Mouse (Mus musculus) kidney, adult 9 months (tissue): ENCODE data around the gene Zfp568.
"Not testable (repeated sequence)": the region's sequence is repeated elsewhere in the genome, so short reads cannot be mapped to it uniquely, and the experiment has no call there.

Experiments
- DNase-seq: peaks from one replicate; pipeline ENCODE4 v3.0.0; 2022

Gene Zfp568

DNA sequence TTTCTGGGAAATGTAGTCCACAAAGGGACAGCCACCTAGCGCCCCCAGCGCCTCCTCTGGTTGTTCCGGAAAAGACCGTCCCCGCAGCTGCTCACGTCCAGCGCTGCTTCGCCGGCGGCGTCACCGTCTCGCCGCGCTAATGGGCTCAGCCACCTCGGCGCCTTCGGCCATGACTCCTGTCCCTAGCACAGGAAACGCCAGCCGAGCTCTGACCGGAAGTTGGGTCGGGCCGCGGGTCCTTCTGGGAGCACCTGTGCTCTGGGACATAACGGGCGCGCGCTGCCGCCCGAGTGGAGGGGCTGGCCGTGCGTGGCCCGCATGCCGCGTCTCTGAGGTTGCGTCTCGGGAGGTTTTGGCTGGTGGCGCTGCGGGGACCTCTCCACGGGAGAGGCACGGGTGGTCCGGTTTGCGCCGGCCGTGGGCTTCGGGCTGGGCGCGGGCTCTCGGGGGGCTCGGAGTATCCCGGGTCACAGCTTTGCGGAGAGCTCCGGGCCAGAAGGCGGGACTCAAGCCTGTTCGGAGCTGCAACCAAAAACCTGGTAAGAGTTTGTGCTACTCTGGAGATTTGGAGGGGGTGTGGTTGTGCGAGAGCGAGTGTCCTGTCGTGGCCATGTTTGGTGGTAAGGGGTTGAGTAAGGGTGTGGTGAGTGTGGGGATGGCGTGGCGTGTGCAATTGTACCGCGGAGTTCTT lies at the start of gene Zfp568:
Gene Zfp568, plus strand, starts transcription at position 266 of the 691 bp plus-strand sequence.
- DNase-seq = peak; percentile 96

DNA sequence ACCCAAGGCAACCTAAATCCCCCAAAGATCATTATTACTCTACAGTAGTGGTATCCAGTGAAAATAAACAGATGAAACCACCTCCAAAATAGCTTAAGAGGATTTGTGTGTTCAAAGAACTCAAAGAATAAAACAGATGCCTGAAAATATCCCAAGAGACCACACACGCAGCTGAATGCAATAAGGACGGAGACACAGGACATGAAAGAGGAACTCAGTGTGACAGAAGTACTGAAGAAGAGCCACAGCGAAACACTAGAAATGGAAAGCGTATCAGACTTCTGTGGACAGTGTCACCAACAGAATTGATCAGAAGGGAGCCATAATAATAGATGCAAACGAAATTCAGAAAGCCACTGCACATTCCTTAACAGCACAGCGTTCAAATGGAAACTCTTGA lies 44.9 kb upstream of the Zfp568 start:
- DNase-seq = no peak

DNA sequence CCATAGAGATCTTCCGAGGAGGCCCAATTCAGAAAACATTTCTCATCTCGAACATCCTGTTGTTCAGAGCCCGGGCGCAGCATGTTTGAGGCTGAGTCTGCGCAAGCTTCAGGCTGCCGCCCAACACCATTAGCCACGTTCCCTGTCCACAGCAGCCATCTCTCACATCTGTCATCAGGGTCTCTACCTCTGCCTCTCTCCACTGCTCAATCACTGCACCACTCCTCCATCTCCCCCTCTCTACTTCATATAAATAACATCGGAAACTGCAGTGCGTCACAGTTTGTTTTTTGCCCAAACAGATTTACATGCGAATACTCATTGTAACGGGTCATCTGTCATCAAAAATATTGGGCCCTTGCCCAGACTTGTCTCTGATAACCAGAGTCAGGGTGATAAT lies 42.7 kb upstream of the Zfp568 start:
- DNase-seq = no peak

DNA sequence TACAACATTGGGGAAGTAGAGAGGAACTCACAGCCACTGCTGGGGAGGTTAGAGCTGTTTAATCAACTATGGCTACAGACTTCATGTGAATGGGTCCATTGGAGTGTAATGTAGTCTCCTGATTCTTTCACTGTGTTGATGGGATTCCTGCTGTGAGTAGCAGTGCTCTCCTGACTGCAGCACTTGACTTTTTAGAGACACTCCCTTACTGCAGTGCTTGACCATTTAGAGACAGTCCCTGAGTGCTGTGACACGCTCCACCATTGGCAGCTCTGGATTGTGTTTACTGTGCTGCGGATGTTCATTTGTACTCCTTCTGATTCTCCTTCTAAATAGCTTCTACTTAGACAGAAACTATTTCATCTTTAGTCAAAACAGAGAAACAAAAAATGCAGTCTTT lies 41.0 kb upstream of the Zfp568 start:
- DNase-seq = no peak

DNA sequence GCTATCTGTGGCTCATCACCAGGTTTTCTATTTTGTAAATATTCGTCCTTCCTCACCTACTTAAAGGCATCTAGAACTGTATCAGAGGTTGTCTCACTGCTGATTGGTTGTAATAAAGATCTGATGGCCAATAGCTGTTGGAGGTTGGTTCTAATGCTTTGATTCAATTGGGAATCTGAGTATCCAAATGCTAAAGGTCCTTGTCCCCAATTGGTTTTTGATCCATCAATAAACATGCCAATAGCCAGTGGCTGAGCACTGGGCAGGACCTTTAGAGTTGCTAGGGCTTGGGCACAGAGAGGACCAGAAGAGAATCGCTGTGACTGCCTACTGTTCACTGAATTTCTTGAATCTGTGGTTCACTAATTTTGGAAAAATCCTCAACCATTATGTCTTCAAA lies 40.0 kb upstream of the Zfp568 start:
- no peak for DNase-seq

DNA sequence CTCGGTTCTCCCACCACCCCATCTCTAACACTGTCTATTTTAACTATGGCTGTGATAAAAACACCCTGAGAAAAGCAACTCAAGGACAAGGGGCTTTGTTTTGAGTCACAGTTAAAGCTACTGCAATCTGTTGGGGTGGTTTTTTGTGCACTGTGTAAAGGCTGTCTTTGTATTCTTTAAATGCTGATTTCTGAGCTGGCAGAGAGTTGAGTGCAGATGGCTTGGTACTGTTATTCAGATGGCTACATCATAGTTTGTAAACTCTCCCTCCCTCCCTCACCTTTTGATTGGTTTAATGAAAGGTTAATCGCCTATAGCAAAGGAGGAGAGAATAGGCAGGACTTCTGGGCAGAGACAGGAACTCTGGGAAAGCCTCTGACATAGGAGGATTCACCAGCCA lies 39.6 kb upstream of the Zfp568 start:
- DNase-seq = no peak

DNA sequence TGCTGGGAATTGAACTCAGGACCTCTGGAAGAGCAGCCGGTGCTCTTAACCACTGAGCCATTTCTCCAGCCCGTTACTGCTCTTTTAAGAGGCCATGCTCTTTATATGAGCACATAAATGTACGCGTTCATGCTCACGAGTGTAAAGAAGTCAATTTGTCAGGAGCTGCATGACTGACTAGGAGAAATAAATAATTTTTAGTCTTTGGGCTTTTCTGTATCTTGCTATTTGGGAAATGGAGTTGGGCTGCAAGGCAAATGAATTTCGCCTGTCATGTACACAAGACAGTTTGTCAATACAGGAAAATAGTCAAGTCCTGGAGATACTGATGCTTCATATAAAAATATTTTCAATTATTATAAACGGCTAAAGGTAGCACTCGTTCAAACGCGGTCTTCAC lies 30.7 kb upstream of the Zfp568 start:
- DNase-seq = no peak

DNA sequence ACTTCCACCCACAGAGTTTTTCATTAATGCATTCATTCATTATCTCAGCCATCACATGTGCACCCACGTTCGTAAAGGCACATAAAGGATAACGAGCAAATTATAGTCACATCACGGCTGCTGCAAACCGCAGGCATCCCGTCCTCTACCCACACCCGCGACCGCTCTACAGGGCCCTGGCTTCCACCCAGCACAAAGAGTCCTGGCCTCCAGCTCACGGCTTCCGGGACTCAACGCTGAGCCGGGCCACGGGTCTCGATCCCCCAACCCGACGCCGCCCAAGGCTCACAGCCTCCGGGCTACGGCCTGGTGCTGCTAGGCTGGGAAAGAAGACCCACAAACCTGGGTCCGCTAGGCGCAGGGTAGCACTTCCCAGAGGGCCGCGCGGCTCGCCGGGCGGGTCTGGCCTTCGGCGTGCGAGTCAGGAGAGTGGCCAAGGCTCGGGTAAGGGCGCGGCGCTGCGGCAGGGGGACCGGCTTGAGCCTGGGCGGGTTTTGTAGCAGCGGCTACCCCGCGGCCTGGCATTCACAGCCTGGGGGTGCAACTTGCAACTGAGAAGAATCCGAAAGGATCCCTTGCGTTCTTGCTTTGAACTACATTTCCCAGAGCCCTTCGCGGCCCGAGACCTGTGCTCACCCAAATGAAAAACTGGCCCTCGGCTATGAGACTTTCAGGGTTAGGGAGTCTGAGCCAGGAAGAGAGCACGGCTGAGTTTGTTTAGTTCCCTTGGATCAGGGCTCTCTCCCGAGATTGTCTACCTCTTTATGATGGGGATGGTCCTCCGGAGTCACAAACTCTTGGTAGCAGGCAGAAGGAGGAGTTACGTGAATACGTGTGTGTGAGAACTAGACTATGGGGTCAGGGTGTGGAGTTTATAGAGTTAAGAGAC lies 30.0 kb upstream of the Zfp568 start, which contains the start of gene Zfp74:
Gene Zfp74, minus strand, starts transcription at position 577 of the 889 bp plus-strand sequence.
- DNase-seq = peak; percentile 83

DNA sequence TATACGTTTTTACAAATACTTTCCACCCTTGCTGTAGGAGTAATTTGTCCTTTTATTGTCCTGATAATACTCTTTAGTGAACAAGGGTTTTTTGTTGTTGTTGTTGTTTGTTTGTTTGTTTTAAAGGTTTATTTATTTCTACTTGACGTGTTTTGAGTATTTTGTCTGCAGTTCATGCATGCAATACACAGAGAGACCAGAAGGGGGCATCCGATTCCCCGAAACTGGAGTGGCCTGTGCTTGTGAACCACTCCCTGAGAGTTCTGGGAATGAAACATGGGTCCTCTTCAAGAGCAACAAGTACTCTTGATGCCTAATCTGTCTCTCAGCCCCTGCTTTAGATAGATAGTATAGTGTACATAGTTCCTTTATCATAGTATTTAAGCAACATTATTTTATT lies 29.0 kb upstream of the Zfp568 start:
- DNase-seq = peak; percentile 69

DNA sequence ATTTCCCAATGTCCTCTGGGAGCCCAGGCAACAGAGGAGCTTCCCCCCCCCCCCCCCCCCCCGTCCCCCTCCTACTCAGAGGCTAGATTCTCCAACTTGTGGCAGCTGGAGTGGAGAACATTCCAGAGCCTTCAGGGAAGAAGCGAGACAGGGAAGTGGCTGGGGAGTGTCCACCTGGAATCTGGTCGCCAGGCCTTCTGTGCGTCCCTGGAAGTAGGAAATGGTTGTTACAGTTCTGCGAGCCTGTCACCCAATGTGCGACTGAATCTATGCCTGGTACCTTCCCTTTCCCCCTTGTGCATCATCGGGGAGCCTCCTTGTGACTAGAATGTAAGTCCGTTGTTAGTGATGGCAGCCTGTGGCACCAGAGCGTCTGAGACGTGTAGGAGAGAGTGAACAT lies 27.5 kb upstream of the Zfp568 start:
- DNase-seq = no peak

DNA sequence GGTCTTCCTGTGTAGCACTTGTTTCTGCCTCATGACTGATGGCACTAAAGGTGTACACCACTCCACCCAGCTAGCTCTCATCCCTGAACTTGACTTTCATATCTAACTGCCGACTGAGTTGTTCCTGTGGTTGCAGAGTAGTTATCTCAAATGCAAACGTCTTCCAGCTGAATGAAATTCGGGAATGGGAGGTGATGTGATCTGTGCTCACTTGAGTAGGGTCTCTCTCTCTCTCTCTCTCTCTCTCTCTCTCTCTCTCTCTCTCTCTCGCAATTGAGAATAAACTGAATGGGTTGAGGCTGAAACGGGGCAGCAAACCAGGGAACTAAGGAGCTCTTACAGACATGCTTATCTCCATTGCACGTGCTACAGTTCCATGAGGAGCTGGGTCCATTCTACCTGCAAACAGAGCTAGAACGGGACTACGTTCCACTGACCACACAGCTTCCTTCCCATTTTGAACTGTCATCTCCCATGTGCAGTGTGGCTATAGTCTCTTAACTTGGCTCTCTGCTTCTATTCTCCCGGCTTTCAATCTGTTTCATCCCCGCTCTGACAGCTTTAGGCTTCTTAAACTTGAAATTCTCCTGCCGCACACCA lies 25.5 kb upstream of the Zfp568 start:
- no peak for DNase-seq

DNA sequence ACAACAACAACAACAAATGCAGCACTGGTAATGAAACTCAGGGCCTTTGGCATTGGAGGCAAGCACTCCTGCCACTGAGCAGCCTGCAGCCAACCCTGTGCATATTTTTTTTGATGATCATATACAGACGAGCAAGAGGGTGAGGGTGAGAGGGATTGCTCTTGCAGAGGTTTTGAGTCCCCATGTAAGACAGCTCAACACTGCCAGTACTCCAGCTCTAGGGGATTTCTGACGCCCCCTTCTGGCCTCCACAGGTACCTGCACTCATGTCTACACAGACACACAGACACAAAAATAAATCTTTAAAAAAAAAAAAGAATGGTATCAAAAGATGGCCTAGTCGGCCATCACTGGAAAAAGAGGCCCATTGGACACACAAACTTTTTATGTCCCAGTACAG lies 24.8 kb upstream of the Zfp568 start:
- DNase-seq = no peak

DNA sequence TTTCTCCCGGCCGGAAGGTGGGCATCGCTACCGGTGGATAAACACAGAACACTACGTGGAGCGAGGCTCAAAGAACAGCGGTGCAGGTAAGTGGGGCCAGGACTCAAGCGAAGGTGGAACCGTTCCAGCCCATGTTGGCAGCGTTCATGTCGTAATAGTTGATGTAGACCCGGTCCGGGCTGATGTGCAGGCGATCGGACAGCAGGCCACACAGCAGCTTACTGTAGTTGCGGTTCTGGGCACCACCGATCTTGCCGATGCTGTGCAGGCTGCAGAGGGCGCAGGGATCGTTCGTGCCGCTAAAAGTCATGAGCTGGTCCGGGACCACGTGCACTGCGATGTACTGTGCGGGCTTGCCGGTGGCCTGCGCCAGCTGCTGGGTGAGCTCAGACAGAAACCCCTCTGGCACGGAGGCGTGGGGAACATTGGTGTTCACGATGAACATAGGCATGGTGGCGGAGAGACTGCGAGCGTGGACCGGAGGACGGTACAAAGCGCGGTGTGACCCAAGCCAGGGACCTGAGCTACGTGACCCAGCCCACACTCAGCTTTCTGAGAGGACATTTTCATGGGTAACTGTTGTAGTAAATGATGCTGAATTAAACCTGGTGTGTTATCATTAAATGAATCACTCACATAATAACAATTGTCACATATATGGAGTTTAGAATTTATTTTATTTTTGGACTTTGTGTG lies 18.5 kb upstream of the Zfp568 start:
- DNase-seq = not testable (repeated sequence)

DNA sequence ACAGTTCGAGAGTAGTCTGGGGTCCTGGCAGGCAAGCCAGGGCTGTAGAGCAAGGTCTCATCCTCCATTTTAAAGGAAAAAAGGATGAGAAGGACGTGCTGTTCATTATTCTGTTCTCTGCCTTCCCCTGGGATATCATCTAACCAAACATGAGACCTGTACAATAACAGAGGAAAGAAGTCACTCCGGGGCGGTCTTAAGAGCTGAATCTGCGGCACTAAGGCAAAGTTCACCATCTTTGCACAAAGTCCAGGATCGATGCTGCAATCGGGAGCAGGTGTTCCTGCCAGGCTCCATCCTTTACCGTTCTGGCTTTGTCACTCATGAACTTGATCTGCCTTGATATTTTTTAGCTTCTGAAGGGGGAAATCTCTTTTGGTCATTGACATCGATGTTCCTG lies 13.1 kb upstream of the Zfp568 start:
- no peak for DNase-seq

DNA sequence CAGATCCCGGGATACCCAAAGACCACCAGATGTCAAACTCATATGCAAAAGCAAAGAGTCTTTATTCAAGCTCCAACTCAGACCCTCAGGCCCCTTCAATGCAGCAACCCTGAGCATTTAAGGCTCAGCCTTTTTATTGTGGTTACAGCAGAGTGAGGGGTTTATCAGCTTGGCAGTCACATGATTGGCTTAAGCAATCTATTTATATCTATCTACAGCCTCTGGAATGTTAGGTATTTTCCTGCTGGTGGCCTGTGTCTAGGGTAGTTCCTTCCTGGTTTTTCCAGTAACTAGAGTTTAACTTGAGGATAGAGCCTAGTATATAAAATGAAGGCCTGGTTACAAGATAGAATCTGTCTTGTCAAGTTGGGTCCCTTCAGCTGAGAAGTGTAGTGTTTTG lies 3.0 kb upstream of the Zfp568 start:
- DNase-seq = no peak

DNA sequence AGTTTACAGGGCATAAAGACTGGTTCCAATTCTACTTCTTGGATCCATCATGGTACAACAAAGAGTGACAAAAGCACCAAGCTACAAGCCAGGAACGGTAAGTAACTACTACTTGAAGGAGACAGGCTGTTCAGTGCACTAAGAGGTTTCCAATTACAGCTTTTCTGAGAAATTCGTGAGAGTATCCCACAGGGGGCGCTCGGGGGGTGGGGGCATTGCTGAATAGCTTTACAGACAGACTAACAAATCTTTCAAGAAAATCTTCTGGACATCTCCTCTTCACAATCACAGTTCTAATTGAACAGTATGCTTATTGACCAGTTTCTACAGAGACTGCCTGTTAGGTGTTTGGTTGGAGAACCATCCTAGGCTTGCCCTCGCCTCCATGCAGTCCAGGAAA lies 2.3 kb upstream of the Zfp568 start:
- DNase-seq = no peak

DNA sequence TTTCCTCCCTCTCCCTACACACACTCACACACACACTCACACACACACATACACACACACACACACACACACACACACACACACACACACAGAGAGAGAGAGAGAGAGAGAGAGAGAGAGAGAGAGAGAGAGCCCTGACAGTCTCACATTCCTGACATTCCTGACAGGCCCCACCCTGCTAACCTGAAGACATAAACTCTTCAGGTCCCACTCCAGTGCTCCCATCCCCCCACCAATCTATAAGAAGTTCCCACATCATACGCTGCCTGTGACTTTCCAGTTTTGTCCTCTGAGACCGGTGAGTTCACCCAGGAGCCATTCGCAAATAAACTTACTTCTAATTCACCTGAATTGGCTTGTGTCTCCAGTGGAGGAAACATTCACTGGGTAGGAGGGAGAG lies 1.9 kb upstream of the Zfp568 start:
- DNase-seq = no peak

DNA sequence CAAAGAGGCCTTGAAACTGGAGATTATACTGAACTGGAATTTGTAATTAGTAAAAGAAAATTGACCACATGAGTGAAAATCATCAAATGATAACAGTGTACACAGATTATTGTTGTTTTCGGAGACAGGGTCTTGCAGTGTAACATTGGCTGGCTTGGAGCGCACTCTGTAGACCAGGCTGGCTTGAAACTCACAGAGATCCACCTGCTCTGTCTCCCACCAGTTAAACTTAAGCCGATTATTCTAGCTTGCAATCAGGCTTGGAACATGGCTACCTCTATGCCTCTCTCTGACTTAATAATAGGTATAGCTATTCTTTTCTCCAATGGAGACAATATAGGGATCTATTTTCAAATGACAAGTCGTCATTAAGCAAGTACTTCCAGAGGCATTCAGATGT lies 1.4 kb upstream of the Zfp568 start:
- no peak for DNase-seq

DNA sequence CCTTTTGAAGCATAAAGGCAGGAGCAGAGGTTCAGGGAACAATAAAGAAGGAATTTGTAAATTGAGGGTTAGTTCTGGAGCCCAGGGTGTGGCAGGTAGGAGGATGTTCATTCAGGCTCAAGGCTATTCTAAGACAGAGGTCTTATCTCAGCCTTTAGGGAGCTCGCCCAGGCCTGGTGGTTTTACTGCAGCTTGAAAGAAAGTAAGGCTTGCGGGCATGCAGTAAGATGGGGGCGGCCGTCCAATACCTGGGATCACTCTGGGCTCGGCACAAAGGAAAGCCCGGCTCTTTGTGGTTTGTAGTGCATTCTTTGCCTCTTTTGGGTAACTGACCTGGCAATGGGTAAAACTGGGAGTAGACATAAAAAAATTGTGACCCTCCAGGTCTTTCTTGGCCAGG lies 824 bp upstream of the Zfp568 start:
- peak; percentile 24 for DNase-seq

DNA sequence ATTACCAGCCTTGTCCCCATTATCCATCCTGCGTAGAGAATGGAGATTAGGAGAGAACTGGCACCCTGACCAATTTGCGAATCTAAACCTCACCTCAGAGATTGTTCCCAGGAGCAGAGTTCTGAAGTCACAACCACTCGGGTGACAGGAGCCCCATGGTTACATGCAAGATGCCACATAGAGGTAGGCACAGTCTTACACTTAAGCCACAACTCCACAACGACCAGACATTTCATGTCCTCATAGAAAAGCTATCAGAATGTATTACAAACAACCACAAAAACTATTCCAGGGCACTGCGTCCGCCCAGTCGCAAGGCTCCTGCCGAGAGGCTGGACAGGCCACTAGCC lies 440 bp upstream of the Zfp568 start:
- DNase-seq = no peak

DNA sequence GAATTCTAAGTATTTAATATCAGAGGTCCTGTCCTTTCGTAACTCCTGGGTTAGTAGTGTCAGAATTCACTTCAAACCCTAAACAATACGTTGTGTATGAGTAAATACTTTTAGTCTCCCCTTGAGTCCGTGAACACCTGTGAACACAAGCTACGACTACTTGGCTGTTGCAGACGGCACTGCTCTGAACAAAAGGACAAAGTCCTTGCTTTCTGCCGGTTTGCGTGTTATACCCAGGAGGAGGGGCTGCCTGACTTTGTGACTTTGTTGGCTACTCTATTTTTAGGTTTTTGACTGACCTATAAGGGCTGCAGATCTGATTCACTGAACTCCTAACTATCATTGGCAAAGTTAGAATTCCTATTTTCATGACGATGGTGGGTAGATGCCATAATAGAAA lies 2.3 kb downstream of the Zfp568 start:
- peak; percentile 69 for DNase-seq

DNA sequence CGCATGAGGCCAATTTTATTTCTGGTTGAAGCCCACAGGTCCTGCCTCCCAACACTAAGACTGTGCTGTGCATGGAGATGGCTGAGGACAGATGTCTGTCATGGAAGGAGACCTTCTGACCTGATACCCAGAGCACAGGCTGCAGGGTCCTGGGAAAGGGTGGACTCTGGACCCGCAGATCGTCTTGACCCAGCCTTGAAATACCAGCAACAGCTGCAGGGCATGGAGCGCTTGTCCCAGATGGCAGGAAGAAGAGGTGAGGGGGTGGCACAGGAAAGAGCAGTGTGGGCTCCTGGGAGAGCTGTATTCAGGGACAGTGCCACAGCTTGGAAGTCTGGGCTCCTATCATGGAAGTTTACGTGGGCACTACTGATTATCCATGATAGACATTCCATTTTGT lies 3.8 kb downstream of the Zfp568 start:
- DNase-seq = no peak

DNA sequence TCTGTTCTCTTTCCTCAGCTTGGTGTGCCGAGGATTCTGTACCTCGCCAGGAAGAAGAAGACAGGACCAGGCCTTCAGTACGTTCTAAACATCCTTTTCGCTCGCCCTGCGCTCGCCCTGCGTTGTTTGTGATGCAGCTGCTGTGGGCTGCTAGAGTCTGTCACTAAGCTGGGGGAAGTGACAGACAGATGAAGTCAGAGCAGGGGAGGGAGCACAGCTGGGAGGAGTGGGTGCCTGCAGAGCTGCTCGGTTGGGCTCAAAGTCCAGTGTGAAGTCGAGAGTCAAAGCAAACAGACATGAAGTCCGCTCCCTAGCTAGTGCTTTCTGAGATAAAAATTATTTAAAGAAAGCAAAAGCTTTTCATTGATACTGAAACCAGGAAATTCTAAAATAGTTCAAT lies 5.3 kb downstream of the Zfp568 start:
- DNase-seq = peak; percentile 57

DNA sequence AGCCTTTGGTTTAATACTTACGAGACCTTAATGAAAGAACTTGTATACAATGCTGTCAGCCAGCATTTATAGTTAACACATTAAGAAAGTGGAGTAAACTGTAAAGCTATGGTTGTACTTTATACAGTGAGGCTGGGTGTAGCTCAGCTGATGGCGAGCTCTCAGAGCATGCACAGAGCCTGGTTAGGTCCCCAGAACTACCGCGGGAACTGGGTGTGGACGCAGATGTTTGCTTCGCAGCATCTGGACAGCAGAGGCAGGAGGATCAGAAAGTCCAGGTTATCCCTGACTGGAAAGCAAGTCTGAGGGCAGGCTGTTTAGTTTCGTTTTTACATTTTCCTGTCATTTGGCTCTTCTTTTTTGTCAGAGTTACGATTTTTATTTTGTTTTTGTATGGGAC lies 8.9 kb downstream of the Zfp568 start:
- no peak for DNase-seq
